Mouse (Mus musculus) forebrain, embryonic 14.5 days (tissue): ENCODE data around the gene Lamc1. TPM values are rescaled to one million over a fixed set of nuclear protein-coding genes. Genes with fewer than 3 reads are reported as not detected.

Experiments used
- ATAC-seq: fragments of 200-750 bp; cut with Nextera tagmentation; 2 replicates; pipeline ENCODE4 v1.8.0; 2017; ENCODE audit warnings: mild to moderate bottlenecking, moderate library complexity
- DNase-seq: peaks from one replicate; pipeline ENCODE4 v3.0.0-alpha.2; 2015; ENCODE audit warnings: low spot score
- H3K27ac ChIP-seq: fragments of 300-500 bp; sonication (generic); 2 replicates; pipeline ENCODE4 v1.5.1; 2014; ENCODE audit warnings: low read depth, mild to moderate bottlenecking, control low read depth, low read length, moderate library complexity
- H3K27me3 ChIP-seq: fragments of 300-500 bp; sonication (generic); replicated peaks from 2 replicates; pipeline ENCODE4 v1.6.1; 2014; ENCODE audit warnings: low read length, control low read depth, mixed read lengths; ENCODE audit not compliant: control insufficient read depth, insufficient read depth
- H3K36me3 ChIP-seq: fragments of 300-500 bp; sonication (generic); 2 replicates; pipeline ENCODE4 v1.6.1; 2014; ENCODE audit warnings: low read length, control low read depth; ENCODE audit not compliant: control insufficient read depth, insufficient read depth
- H3K4me1 ChIP-seq: fragments of 300-500 bp; sonication (generic); 2 replicates; pipeline ENCODE4 v1.6.1; 2014; ENCODE audit warnings: antibody characterized with exemption, low read length, control low read depth; ENCODE audit not compliant: control insufficient read depth, insufficient read depth
- H3K4me2 ChIP-seq: fragments of 300-500 bp; sonication (generic); 2 replicates; pipeline ENCODE4 v1.6.1; 2014; ENCODE audit warnings: mild to moderate bottlenecking, control low read depth, low read length
- H3K4me3 ChIP-seq: fragments of 300-500 bp; sonication (generic); 2 replicates; pipeline ENCODE4 v1.5.1; 2014; ENCODE audit warnings: low read depth, low read length, control low read depth
- H3K9ac ChIP-seq: fragments of 300-500 bp; sonication (generic); 2 replicates; pipeline ENCODE4 v1.6.1; 2014; ENCODE audit warnings: mild to moderate bottlenecking, low read length, control low read depth, moderate library complexity
- H3K9me3 ChIP-seq: fragments of 300-500 bp; sonication (generic); replicated peaks from 2 replicates; pipeline ENCODE4 v1.6.1; 2016; ENCODE audit warnings: low read length, control low read depth, mixed read lengths; ENCODE audit not compliant: control insufficient read depth
- WGBS: fragments of 180-500 bp; shearing (Covaris S2); extraction: QIAGEN DNeasy Blood & Tissue Kit; methylation state at CpG from one replicate; pipeline ENCODE4 v1.1.7; 2014; 5-methylcytosine and 5-hydroxymethylcytosine counted together
- polyA plus RNA-seq: library from polyadenylated mRNA; unstranded; fragments of >200 nt; fragmentation: Nextera tagmentation; extraction: Ambion mirVana; gene quantifications from 2 replicates; pipeline ENCODE4 v1.2.1, GENCODE M21; 2014

Gene Lamc1
- polyA plus RNA-seq, 1 experiment from 2014 or later: 17.2 TPM

DNA sequence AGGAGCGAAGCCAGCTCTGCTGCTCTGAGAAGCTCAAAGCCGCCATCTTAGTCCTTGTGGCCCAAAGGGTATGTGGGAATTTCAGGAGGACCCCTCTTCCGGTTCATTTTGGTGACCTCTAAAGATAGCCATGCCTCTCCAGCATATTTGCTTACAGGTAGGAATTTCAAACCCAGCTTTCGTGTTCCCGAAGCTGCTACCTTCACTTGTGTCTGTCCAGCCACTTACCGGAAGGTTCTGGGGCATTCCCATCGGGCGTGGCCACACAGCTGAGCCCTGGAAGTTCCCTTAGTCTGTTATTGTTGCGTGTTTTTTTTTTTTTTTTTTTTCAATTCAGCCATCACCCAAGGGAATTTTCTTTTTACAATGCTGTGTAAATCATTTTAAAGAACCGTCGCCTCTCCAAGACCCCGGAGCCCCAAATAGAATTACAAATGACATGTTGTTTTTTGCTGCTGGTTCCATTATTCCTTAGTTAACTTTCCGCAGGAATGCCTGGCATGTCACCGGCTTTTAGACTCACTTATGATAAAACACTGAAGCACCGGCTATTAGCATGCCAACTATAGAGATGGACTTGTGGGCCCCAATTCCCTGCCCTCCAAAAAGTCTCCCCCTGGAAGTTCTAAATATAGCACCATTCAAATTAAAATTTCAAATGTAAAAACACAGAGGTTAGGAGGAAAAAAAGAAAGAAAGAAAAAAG, 141.2 kb downstream of the Lamc1 start:
- ATAC-seq (peak; percentile 71), DNase-seq (no peak)
- Histone ChIP-seq H3K9me3 (no peaks in the 10 kb centered on the region), H3K4me3 (no peak overlapping the region), H3K27me3 (0 out of 2 replicates have a peak, but pooled peaks cover 3% of the 10 kb centered on the region), H3K4me1 (peaks cover 7% of the 10 kb centered on the region), H3K9ac (no peak overlapping the region), H3K4me2 (peak overlapping the region; percentile 10; the same call in 1 of the 2 replicates), H3K36me3 (no peaks in the 10 kb centered on the region), H3K27ac (no peak overlapping the region)
- WGBS: 35% methylated on average over 15 of the region's 15 CpGs

- H3K36me3 ChIP-seq: no peaks in the 10 kb centered on the region
- no peak overlapping the region for H3K4me2 ChIP-seq
- H3K4me1 ChIP-seq: peaks cover 10% of the 10 kb centered on the region
- no peak for DNase-seq
- 72% methylated on average over 3 of the region's 3 CpGs for WGBS
- H3K27ac ChIP-seq: no peak overlapping the region
- no peak for ATAC-seq
- peaks cover 21% of the 10 kb centered on the region for H3K27me3 ChIP-seq
- no peaks in the 10 kb centered on the region for H3K9me3 ChIP-seq
- H3K9ac ChIP-seq: no peak overlapping the region
- no peak overlapping the region for H3K4me3 ChIP-seq
Measured at GRCm38 (mm10) chr1:153188081-153188480, 144.5 kb downstream of the Lamc1 start.

DNA sequence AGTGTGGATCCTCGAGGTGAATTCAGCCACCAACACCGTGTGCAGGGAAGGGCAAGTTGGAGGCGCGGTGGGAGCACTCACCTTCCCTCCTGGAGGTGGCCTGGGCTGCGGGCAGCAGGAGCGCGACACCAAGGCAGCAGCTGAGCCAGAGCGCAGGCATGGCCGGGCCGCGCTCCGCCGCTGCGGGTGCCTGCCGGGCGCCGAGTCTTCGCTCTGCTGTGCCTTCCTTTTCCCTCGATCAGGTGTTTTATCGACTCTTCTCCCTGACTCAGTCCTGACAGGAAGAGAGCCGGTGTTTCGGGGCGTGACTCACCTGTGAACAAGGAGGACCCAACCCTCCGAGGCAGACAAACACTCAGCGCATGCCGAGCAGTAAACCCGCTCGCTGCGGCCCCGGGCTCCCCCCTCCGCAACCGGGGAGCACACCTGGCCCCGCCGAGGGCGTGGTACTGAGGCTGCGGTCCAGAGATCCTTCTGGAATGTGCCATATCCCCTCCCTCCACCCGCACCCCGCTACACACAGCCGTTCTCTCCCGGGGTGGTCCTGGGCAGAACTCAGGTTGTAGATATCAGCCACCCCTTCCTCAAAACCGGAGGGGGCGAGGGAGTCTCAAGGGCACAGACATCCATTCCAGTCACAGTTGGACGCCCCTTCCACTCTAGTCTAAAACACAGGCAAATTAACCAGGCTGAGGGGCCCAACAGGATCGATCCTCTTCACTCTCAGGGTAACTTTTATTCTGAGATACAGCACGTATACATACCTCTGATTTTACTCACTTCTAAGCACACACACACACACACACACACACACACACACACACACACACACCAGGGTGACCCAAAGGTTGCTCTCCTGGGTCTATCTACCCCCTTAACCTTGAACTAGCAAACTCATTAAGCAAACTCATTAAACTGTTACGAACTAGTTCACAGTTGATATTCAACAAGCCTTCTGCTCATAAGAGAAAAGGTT, 146.5 kb downstream of the Lamc1 start, which contains the start of gene Lamc2:
Gene Lamc2, minus strand, starts transcription at position 620 of the 976 bp plus-strand sequence.
- 3% methylated on average over 46 of the region's 46 CpGs for WGBS
- peak within 1 kb of the TSS; percentile 73 for H3K4me2 ChIP-seq
- H3K4me3 ChIP-seq: peak within 1 kb of the TSS; percentile 36
- no peaks in the 10 kb centered on the region for H3K9me3 ChIP-seq
- H3K27ac ChIP-seq: no peak within 1 kb of the TSS
- peaks cover 3% of the 10 kb centered on the region; the same call in 1 of the 2 replicates for H3K4me1 ChIP-seq
- H3K9ac ChIP-seq: peak within 1 kb of the TSS; percentile 58
- DNase-seq (peak; percentile 20), ATAC-seq (peak; percentile 40; the same call in 1 of the 2 replicates)
- H3K36me3 ChIP-seq: no peaks in the 10 kb centered on the region
- H3K27me3 ChIP-seq: peaks cover 21% of the 10 kb centered on the region

DNA sequence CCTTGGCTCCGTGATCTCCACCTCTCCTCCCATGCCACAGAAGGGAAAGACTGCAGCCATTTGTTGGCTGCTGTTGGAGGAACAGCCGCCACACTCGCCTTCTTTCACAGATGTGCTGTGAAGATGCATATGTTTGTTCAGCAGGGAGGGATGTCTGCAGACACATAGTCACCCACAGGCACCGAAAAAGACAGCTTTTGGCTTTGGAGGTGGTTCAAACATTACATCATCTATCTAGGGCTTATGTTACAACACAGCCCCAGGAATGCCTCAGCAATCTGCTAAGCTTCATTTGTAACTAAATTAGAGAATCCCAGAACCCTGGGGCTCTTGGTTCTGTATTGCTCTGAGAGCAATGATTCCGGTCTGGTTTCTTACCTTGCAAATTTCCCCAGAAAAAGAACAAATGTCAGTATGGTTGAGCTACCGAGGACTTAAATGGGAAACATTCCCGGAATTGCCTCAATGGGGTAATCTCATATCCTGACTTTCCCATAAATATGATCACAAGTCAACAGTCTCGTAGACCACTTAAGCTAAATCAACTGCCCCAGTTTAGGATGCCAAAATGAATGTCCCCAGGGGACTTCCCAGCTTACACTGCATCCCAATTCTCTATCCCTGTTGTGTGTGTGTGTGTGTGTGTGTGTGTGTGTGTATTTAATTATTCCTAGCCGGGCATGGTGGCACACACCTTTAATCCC, 151.8 kb downstream of the Lamc1 start:
- peak; percentile 67; the same call in 1 of the 2 replicates for ATAC-seq
- Histone ChIP-seq H3K9ac (no peak overlapping the region), H3K4me1 (0 out of 2 replicates have a peak, but pooled peaks cover 6% of the 10 kb centered on the region), H3K4me2 (no peak overlapping the region), H3K27ac (peak overlapping the region; percentile 21; the same call in 1 of the 2 replicates), H3K27me3 (peaks cover 12% of the 10 kb centered on the region), H3K9me3 (no peaks in the 10 kb centered on the region), H3K36me3 (no peaks in the 10 kb centered on the region), H3K4me3 (no peak overlapping the region)
- peak; percentile 79 for DNase-seq
- 62% methylated on average over 9 of the region's 9 CpGs for WGBS

GRCm38 (mm10) chr1:153180160-153180559, 152.4 kb downstream of the Lamc1 start:
- no peaks in the 10 kb centered on the region for H3K36me3 ChIP-seq
- no peak overlapping the region for H3K9ac ChIP-seq
- no peaks in the 10 kb centered on the region for H3K9me3 ChIP-seq
- no peak for DNase-seq
- no peak overlapping the region for H3K4me2 ChIP-seq
- no peak overlapping the region for H3K4me3 ChIP-seq
- no peak for ATAC-seq
- H3K4me1 ChIP-seq: 0 out of 2 replicates have a peak, but pooled peaks cover 4% of the 10 kb centered on the region
- 83% methylated on average over 4 of the region's 4 CpGs for WGBS
- peaks cover 6% of the 10 kb centered on the region for H3K27me3 ChIP-seq
- H3K27ac ChIP-seq: no peak overlapping the region

GRCm38 (mm10) chr1:153174801-153175200, 157.8 kb downstream of the Lamc1 start:
- no peaks in the 10 kb centered on the region for H3K4me1 ChIP-seq
- H3K4me3 ChIP-seq: no peak overlapping the region
- no peaks in the 10 kb centered on the region for H3K27me3 ChIP-seq
- H3K27ac ChIP-seq: no peak overlapping the region
- 74% methylated on average over 12 of the region's 12 CpGs for WGBS
- no peak overlapping the region for H3K4me2 ChIP-seq
- ATAC-seq: no peak
- no peaks in the 10 kb centered on the region for H3K9me3 ChIP-seq
- no peaks in the 10 kb centered on the region for H3K36me3 ChIP-seq
- DNase-seq: no peak
- no peak overlapping the region for H3K9ac ChIP-seq

GRCm38 (mm10) chr1:153173276-153173675, 159.3 kb downstream of the Lamc1 start:
- Histone ChIP-seq H3K4me3 (no peak overlapping the region), H3K27me3 (no peaks in the 10 kb centered on the region), H3K27ac (no peak overlapping the region), H3K4me1 (no peaks in the 10 kb centered on the region), H3K36me3 (no peaks in the 10 kb centered on the region), H3K4me2 (no peak overlapping the region), H3K9ac (no peak overlapping the region), H3K9me3 (no peaks in the 10 kb centered on the region)
- no peak for DNase-seq
- ATAC-seq: no peak
- 83% methylated on average over 3 of the region's 3 CpGs for whole genome bisulfite sequencing

GRCm38 (mm10) chr1:153172291-153172731, 160.3 kb downstream of the Lamc1 start:
- Histone ChIP-seq H3K4me3 (no peak overlapping the region), H3K4me2 (no peak overlapping the region), H3K36me3 (no peaks in the 10 kb centered on the region), H3K9ac (no peak overlapping the region), H3K9me3 (no peaks in the 10 kb centered on the region), H3K27me3 (no peaks in the 10 kb centered on the region), H3K4me1 (no peaks in the 10 kb centered on the region), H3K27ac (no peak overlapping the region)
- no peak for ATAC-seq
- WGBS: 40% methylated on average over 9 of the region's 9 CpGs
- no peak for DNase-seq
